In genomic region chr13:10081896-10082426, GRCm38 (mm10) we compare ENCODE assay signal across 19 mouse cellular contexts.
DNase-seq lines count a peak whose midpoint lies in the region; ATAC-seq and TF ChIP-seq lines count a peak whose summit lies in the region.
"Had no signal": no experiment of that assay in that cellular context is flagged by ENCODE, and none has a peak within 500 bp of the region (broad histone marks: within the 10 kb centered on the region; RNA-seq: fewer than 3 reads in every experiment).

No protein-coding gene starts in this region.

- no peaks in the 10 kb centered on the region for H3K27me3 ChIP-seq in embryonic facial prominence, embryonic 11.5 days (ENCODE audit: control insufficient read depth, insufficient read depth, low read length)
- H3K27me3 ChIP-seq in embryonic facial prominence, embryonic 10.5 days (replicated peaks; ENCODE audit: low read depth, poor library complexity, severe bottlenecking): no peaks in the 10 kb centered on the region
- H3K27me3 ChIP-seq in lung, embryonic 14.5 days (ENCODE audit: insufficient read depth, low read length): no peaks in the 10 kb centered on the region
- H3K27me3 ChIP-seq: CH12.LX; forebrain, embryonic 13.5 days had no signal

- DNase-seq in embryonic facial prominence, embryonic 11.5 days (ENCODE audit: low spot score): peak; percentile 9
- DNase-seq in embryonic facial prominence, embryonic 10.5 days (ENCODE audit: low spot score): no peak
- DNase-seq in lung, embryonic 14.5 days: peak; percentile 3
- DNase-seq in lung, postnatal 10 days: no peak
- peak; percentile 67 for DNase-seq in fat pad, adult 2 months (ENCODE audit: extremely low read depth, low read depth, low spot score)
- peak; percentile 37 to 80 for DNase-seq in kidney, postnatal 36 days
- no peak for DNase-seq in ovary, postnatal 36 days (ENCODE audit: low spot score)
- no peak for DNase-seq in embryo, embryonic 10 days (ENCODE audit: low spot score)
- DNase-seq: cerebellum, adult 11 months; lung, postnatal 14 days; midbrain, embryonic 14.5 days; right cerebral cortex, postnatal 25 days had no signal

- no peak overlapping the region for H3K27ac ChIP-seq in embryonic facial prominence, embryonic 11.5 days (replicated peaks; ENCODE audit: low read depth, low read length)
- no peak overlapping the region for H3K27ac ChIP-seq in embryonic facial prominence, embryonic 10.5 days (replicated peaks)
- no peak overlapping the region for H3K27ac ChIP-seq in lung, embryonic 14.5 days (ENCODE audit: low read depth)
- H3K27ac ChIP-seq: forebrain, embryonic 13.5 days; hindbrain, embryonic 10.5 days; hindbrain, postnatal 0 days; left cerebral cortex, adult 2 months; liver, embryonic 14.5 days had no signal

- no peak overlapping the region for H3K4me3 ChIP-seq in embryonic facial prominence, embryonic 11.5 days (ENCODE audit: low read depth, low read length)
- no peak overlapping the region for H3K4me3 ChIP-seq in embryonic facial prominence, embryonic 10.5 days
- H3K4me3 ChIP-seq in lung, embryonic 14.5 days (ENCODE audit: low read depth, low read length): no peak overlapping the region
- H3K4me3 ChIP-seq: forebrain, embryonic 13.5 days; hindbrain, embryonic 10.5 days; left cerebral cortex, adult 2 months had no signal

- no peaks in the 10 kb centered on the region for H3K9me3 ChIP-seq in embryonic facial prominence, embryonic 11.5 days (replicated peaks; ENCODE audit: control insufficient read depth, low read length)
- H3K9me3 ChIP-seq in embryonic facial prominence, embryonic 10.5 days: no peaks in the 10 kb centered on the region
- H3K9me3 ChIP-seq in lung, embryonic 14.5 days (ENCODE audit: low read depth, low read length): no peaks in the 10 kb centered on the region
- H3K9me3 ChIP-seq: forebrain, embryonic 13.5 days; hindbrain, embryonic 10.5 days had no signal

- H3K36me3 ChIP-seq in embryonic facial prominence, embryonic 11.5 days (replicated peaks; ENCODE audit: control insufficient read depth, insufficient read depth, low read depth, low read length): no peaks in the 10 kb centered on the region
- no peaks in the 10 kb centered on the region for H3K36me3 ChIP-seq in embryonic facial prominence, embryonic 10.5 days (replicated peaks)
- no peaks in the 10 kb centered on the region for H3K36me3 ChIP-seq in lung, embryonic 14.5 days (ENCODE audit: insufficient read depth)
- H3K36me3 ChIP-seq: hindbrain, embryonic 10.5 days had no signal

- no peak for ATAC-seq in embryonic facial prominence, embryonic 11.5 days (replicated peaks; ENCODE audit: insufficient number of reproducible peaks, low FRiP score, low TSS enrichment, low read depth)
- ATAC-seq in lung, embryonic 14.5 days (ENCODE audit: insufficient read depth): no peak
- ATAC-seq: forebrain, embryonic 13.5 days; hindbrain, postnatal 0 days; intestine, postnatal 0 days had no signal

- no peak for TF ChIP-seq CTCF in lung, embryonic 14.5 days (IDR thresholded peaks at IDR 0.05; ENCODE audit: low read depth)

- WGBS in embryonic facial prominence, embryonic 11.5 days: 86% methylated on average over 6 of the region's 6 CpGs
- 79% methylated on average over 6 of the region's 6 CpGs for WGBS in embryonic facial prominence, embryonic 10.5 days
- WGBS in lung, embryonic 14.5 days: 71% methylated on average over 6 of the region's 6 CpGs

- no peak overlapping the region for H3K9ac ChIP-seq in embryonic facial prominence, embryonic 11.5 days (replicated peaks; ENCODE audit: low read length)
- H3K9ac ChIP-seq in lung, embryonic 14.5 days: no peak overlapping the region
- H3K9ac ChIP-seq: forebrain, embryonic 13.5 days; liver, embryonic 14.5 days had no signal

- no peaks in the 10 kb centered on the region for H3K4me1 ChIP-seq in embryonic facial prominence, embryonic 11.5 days (ENCODE audit: control insufficient read depth, insufficient read depth, low read length)
- no peaks in the 10 kb centered on the region for H3K4me1 ChIP-seq in embryonic facial prominence, embryonic 10.5 days
- no peaks in the 10 kb centered on the region for H3K4me1 ChIP-seq in lung, embryonic 14.5 days (ENCODE audit: insufficient read depth)
- H3K4me1 ChIP-seq: hindbrain, embryonic 10.5 days had no signal

- H3K4me2 ChIP-seq in embryonic facial prominence, embryonic 11.5 days (ENCODE audit: low read depth, low read length): no peak overlapping the region
- no peak overlapping the region for H3K4me2 ChIP-seq in lung, embryonic 14.5 days
- H3K4me2 ChIP-seq: forebrain, embryonic 13.5 days had no signal

Comparison
In these comparisons a context has a peak if more than half of its experiments do, and no peak if none do; other contexts are left out.
1. DNase-seq: peak in embryonic facial prominence, embryonic 11.5 days (single experiment), lung, embryonic 14.5 days (single experiment), fat pad, adult 2 months (single experiment) and kidney, postnatal 36 days (2 of 2); none in embryonic facial prominence, embryonic 10.5 days (single experiment), lung, postnatal 10 days (single experiment), ovary, postnatal 36 days (single experiment) and embryo, embryonic 10 days (single experiment).